Mouse (Mus musculus): Measurements from ENCODE around the gene Fyb2.
A peak's percentile ranks its signal among the peaks of the same experiment; 100 is the strongest.

GRCm38 (mm10) chr4:104944482-104944881 is 31.2 kb downstream of the Fyb2 start:
- peak; percentile 47 for TF ChIP-seq GATA1 (IDR thresholded peaks at IDR 0.05; ENCODE audit: low read depth, low read length)
- no peak for TF ChIP-seq POLR2A (IDR thresholded peaks at IDR 0.05; ENCODE audit: control insufficient read depth in 1 of 2, insufficient read depth in 1 of 2, low read depth in 1 of 2, low read length in 2 of 2, poor library complexity in 1 of 2)
